Mouse (Mus musculus) liver, postnatal 0 days (tissue): ENCODE data around the gene D430041D05Rik.

ENCODE experiments used
- CTCF ChIP-seq: sonication (generic); IDR thresholded peaks from 2 replicates; pipeline ENCODE4 v1.5.1; 2016; ENCODE audit warnings: antibody characterized with exemption, low read depth
- EP300 ChIP-seq: IDR thresholded peaks from 2 replicates; pipeline ENCODE4 v1.6.1; 2016; ENCODE audit warnings: antibody characterized with exemption, low read depth, mild to moderate bottlenecking

- TF ChIP-seq CTCF = no peak
- TF ChIP-seq EP300 = no peak
Observed at GRCm38 (mm10) chr2:104167765-104168164, 243.0 kb downstream of the D430041D05Rik start.
